Mouse (Mus musculus): Measurements from ENCODE around the gene Mbd3. TPM values are rescaled to one million over a fixed set of nuclear protein-coding genes. Genes with fewer than 3 reads are reported as not detected.

Gene Mbd3
- polyA plus RNA-seq, 1 experiment from 2014 or later, result 174 TPM

GRCm38 (mm10) chr10:80356737-80357136 is 42.6 kb downstream of the Mbd3 start:
- peak overlapping the region; percentile 71 for H3K4me2 ChIP-seq (ENCODE audit: low read length)
- H3K4me3 ChIP-seq (ENCODE audit: low read depth, low read length), result peak overlapping the region; percentile 44
- peak; percentile 16; the same call in 1 of the 2 replicates for ATAC-seq
- peaks cover 12% of the 10 kb centered on the region for H3K4me1 ChIP-seq (ENCODE audit: control insufficient read depth, insufficient read depth, low read length)
- H3K9ac ChIP-seq (ENCODE audit: low read depth, low read length), result peak overlapping the region; percentile 56
- under 1% methylated on average over 34 of the region's 34 CpGs for WGBS
- H3K27me3 ChIP-seq (ENCODE audit: control insufficient read depth, insufficient read depth, low read depth, low read length), result peaks cover 62% of the 10 kb centered on the region
- no peak overlapping the region for H3K27ac ChIP-seq (ENCODE audit: low read length)
- no peaks in the 10 kb centered on the region for H3K36me3 ChIP-seq (ENCODE audit: control insufficient read depth, insufficient read depth, low read length)
- no peaks in the 10 kb centered on the region for H3K9me3 ChIP-seq (replicated peaks; ENCODE audit: control insufficient read depth, low read length, poor library complexity, severe bottlenecking)

DNA sequence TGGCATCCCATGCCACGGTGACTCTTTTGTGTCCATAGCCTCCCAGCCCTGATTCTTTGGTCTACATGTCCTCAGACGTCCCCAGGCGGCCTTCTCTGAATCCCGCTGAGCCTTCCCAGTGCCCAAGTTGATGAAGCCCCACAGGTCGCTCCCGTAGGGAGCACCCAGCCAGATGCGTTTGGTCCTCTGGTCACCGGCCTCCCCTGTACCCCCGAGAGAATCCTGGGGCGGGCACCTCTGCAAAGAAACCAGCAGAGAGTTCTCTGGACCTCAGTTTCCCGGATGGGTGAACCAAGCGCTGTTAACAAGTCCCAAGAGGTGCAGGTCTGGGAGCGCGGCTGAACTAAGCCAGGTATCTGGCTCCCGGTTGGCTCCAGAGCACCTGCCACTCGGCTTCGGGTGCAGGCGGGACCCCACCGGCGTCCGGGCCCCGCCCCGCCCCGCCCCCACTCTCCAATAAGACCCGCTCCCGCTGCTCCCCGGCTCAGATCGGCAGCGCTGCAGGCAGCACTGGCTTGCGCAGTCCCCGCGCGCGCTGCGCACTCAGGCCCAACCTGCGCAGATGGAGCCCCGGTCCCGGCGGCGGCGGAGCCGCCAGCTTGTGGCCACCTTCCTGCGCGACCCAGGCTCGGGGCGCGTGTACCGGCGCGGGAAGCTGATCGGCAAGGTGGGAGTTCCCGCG is 43.2 kb downstream of the Mbd3 start, which contains the start of gene Plk5:
Plk5 (plus strand) TSS at position 459 of the 682 bp plus-strand sequence.
- H3K27me3 ChIP-seq (ENCODE audit: control insufficient read depth, insufficient read depth, low read depth, low read length), result peaks cover 62% of the 10 kb centered on the region
- H3K9me3 ChIP-seq (replicated peaks; ENCODE audit: control insufficient read depth, low read length, poor library complexity, severe bottlenecking), result no peaks in the 10 kb centered on the region
- WGBS, result under 1% methylated on average over 51 of the region's 53 CpGs
- H3K36me3 ChIP-seq (ENCODE audit: control insufficient read depth, insufficient read depth, low read length), result no peaks in the 10 kb centered on the region
- peak within 1 kb of the TSS; percentile 71 for H3K4me2 ChIP-seq (ENCODE audit: low read length)
- peak within 1 kb of the TSS; percentile 44 for H3K4me3 ChIP-seq (ENCODE audit: low read depth, low read length)
- H3K4me1 ChIP-seq (ENCODE audit: control insufficient read depth, insufficient read depth, low read length), result peaks cover 12% of the 10 kb centered on the region
- ATAC-seq, result no peak
- peak within 1 kb of the TSS; percentile 56 for H3K9ac ChIP-seq (ENCODE audit: low read depth, low read length)
- H3K27ac ChIP-seq (ENCODE audit: low read length), result no peak within 1 kb of the TSS

- Histone ChIP-seq H3K4me2 (ENCODE audit: low read length) (no peak overlapping the region), H3K4me3 (ENCODE audit: low read depth, low read length) (no peak overlapping the region)
- WGBS, result 8% methylated on average over 7 of the region's 9 CpGs
Measured at GRCm38 (mm10) chr10:80355431-80355830, 43.9 kb downstream of the Mbd3 start.

GRCm38 (mm10) chr10:80352727-80353126 is 46.6 kb downstream of the Mbd3 start:
- ATAC-seq, result no peak
- H3K4me3 ChIP-seq (ENCODE audit: low read depth, low read length), result no peak overlapping the region
- H3K9ac ChIP-seq (ENCODE audit: low read depth, low read length), result no peak overlapping the region
- WGBS, result 62% methylated on average over 8 of the region's 8 CpGs
- no peaks in the 10 kb centered on the region for H3K36me3 ChIP-seq (ENCODE audit: control insufficient read depth, insufficient read depth, low read length)
- peaks cover 12% of the 10 kb centered on the region for H3K4me1 ChIP-seq (ENCODE audit: control insufficient read depth, insufficient read depth, low read length)
- peaks cover 84% of the 10 kb centered on the region for H3K27me3 ChIP-seq (ENCODE audit: control insufficient read depth, insufficient read depth, low read depth, low read length)
- H3K4me2 ChIP-seq (ENCODE audit: low read length), result no peak overlapping the region
- no peak overlapping the region for H3K27ac ChIP-seq (ENCODE audit: low read length)
- H3K9me3 ChIP-seq (replicated peaks; ENCODE audit: control insufficient read depth, low read length, poor library complexity, severe bottlenecking), result no peaks in the 10 kb centered on the region

More at GRCm38 (mm10) chr10:80355431-80355830, 43.9 kb downstream of the Mbd3 start:
- H3K27ac ChIP-seq (ENCODE audit: low read length), result no peak overlapping the region
- no peaks in the 10 kb centered on the region for H3K36me3 ChIP-seq (ENCODE audit: control insufficient read depth, insufficient read depth, low read length)
- H3K9me3 ChIP-seq (replicated peaks; ENCODE audit: control insufficient read depth, low read length, poor library complexity, severe bottlenecking), result no peaks in the 10 kb centered on the region
- ATAC-seq, result no peak
- H3K9ac ChIP-seq (ENCODE audit: low read depth, low read length), result no peak overlapping the region
- H3K4me1 ChIP-seq (ENCODE audit: control insufficient read depth, insufficient read depth, low read length), result peaks cover 12% of the 10 kb centered on the region
- peaks cover 69% of the 10 kb centered on the region for H3K27me3 ChIP-seq (ENCODE audit: control insufficient read depth, insufficient read depth, low read depth, low read length)

GRCm38 (mm10) chr10:80351896-80352295 is 47.5 kb downstream of the Mbd3 start:
- Histone ChIP-seq H3K36me3 (ENCODE audit: control insufficient read depth, insufficient read depth, low read length) (no peaks in the 10 kb centered on the region), H3K4me1 (ENCODE audit: control insufficient read depth, insufficient read depth, low read length) (peaks cover 11% of the 10 kb centered on the region), H3K9ac (ENCODE audit: low read depth, low read length) (no peak overlapping the region), H3K4me2 (ENCODE audit: low read length) (no peak overlapping the region), H3K27me3 (ENCODE audit: control insufficient read depth, insufficient read depth, low read depth, low read length) (peaks cover 82% of the 10 kb centered on the region), H3K27ac (ENCODE audit: low read length) (no peak overlapping the region), H3K9me3 (replicated peaks; ENCODE audit: control insufficient read depth, low read length, poor library complexity, severe bottlenecking) (no peaks in the 10 kb centered on the region), H3K4me3 (ENCODE audit: low read depth, low read length) (no peak overlapping the region)
- 19% methylated on average over 11 of the region's 11 CpGs for WGBS
- ATAC-seq, result no peak

DNA sequence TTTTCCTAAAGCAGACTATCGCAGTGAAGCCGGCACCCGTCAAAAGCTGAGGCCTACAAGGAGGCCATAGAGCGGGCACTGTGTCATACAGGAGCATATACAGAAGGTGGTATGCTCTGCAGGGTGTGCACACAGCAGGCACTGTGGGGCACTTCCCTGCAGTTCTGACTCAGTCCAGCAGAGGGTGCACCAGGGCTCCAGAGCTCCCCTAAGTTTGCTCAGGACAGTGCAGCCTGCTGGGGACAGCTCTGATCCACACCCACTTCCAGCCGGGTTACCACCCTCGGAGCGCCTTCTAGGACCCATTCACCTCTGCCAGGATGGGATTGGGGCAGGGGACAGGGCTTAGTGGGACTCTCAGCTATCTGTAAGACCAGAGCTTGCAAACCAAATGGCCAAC is 49.1 kb downstream of the Mbd3 start:
- WGBS, result 3% methylated on average over 7 of the region's 7 CpGs
- Histone ChIP-seq H3K9me3 (replicated peaks; ENCODE audit: control insufficient read depth, low read length, poor library complexity, severe bottlenecking) (no peaks in the 10 kb centered on the region), H3K4me2 (ENCODE audit: low read length) (no peak overlapping the region), H3K27ac (ENCODE audit: low read length) (no peak overlapping the region), H3K4me3 (ENCODE audit: low read depth, low read length) (no peak overlapping the region), H3K36me3 (ENCODE audit: control insufficient read depth, insufficient read depth, low read length) (no peaks in the 10 kb centered on the region), H3K27me3 (ENCODE audit: control insufficient read depth, insufficient read depth, low read depth, low read length) (peaks cover 76% of the 10 kb centered on the region), H3K4me1 (ENCODE audit: control insufficient read depth, insufficient read depth, low read length) (no peaks in the 10 kb centered on the region), H3K9ac (ENCODE audit: low read depth, low read length) (no peak overlapping the region)
- peak; percentile 69 for ATAC-seq

GRCm38 (mm10) chr10:80348981-80349380 is 50.4 kb downstream of the Mbd3 start:
- no peak overlapping the region for H3K27ac ChIP-seq (ENCODE audit: low read length)
- no peaks in the 10 kb centered on the region for H3K9me3 ChIP-seq (replicated peaks; ENCODE audit: control insufficient read depth, low read length, poor library complexity, severe bottlenecking)
- H3K4me2 ChIP-seq (ENCODE audit: low read length), result no peak overlapping the region
- H3K9ac ChIP-seq (ENCODE audit: low read depth, low read length), result no peak overlapping the region
- no peaks in the 10 kb centered on the region for H3K36me3 ChIP-seq (ENCODE audit: control insufficient read depth, insufficient read depth, low read length)
- 9% methylated on average over 25 of the region's 26 CpGs for WGBS
- peaks cover 78% of the 10 kb centered on the region for H3K27me3 ChIP-seq (ENCODE audit: control insufficient read depth, insufficient read depth, low read depth, low read length)
- no peaks in the 10 kb centered on the region for H3K4me1 ChIP-seq (ENCODE audit: control insufficient read depth, insufficient read depth, low read length)
- ATAC-seq, result no peak
- no peak overlapping the region for H3K4me3 ChIP-seq (ENCODE audit: low read depth, low read length)

DNA sequence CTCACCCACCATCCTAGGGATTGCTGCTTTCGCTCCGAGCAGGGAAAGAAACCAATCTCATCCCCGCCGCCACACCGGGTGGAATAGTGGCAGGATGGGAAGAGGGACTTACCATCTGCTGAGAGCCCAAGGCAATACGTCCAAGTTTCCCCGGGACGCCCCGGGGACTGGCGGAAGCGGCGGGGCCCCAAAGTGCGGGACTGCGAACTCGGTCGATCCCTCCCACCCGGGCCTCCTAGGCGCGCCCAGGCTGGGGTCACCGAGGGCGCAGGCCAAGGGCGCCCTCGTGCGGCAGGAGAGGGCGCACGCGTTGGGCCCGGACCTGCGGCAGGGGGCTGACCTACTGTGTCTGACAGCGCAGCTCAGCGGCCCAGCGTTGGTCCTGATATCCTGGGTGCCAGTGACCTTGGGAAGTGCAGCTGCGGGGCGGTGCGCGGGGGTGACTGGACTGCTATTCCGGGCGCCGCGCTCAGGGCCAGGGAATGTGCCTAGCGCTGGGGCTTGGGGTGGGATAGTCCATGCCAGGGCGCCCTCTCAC is 51.0 kb downstream of the Mbd3 start, which contains the start of gene Adamtsl5:
Adamtsl5 (minus strand) TSS at position 169 of the 538 bp plus-strand sequence.
- Histone ChIP-seq H3K4me2 (ENCODE audit: low read length) (peak within 1 kb of the TSS; percentile 32; the same call in 1 of the 2 replicates), H3K36me3 (ENCODE audit: control insufficient read depth, insufficient read depth, low read length) (no peaks in the 10 kb centered on the region), H3K27me3 (ENCODE audit: control insufficient read depth, insufficient read depth, low read depth, low read length) (peaks cover 81% of the 10 kb centered on the region), H3K9ac (ENCODE audit: low read depth, low read length) (no peak within 1 kb of the TSS), H3K9me3 (replicated peaks; ENCODE audit: control insufficient read depth, low read length, poor library complexity, severe bottlenecking) (no peaks in the 10 kb centered on the region), H3K4me1 (ENCODE audit: control insufficient read depth, insufficient read depth, low read length) (peaks cover under 1% of the 10 kb centered on the region; the same call in 1 of the 2 replicates), H3K4me3 (ENCODE audit: low read depth, low read length) (no peak within 1 kb of the TSS; the same call in 1 of the 2 replicates), H3K27ac (ENCODE audit: low read length) (no peak within 1 kb of the TSS)
- under 1% methylated on average over 38 of the region's 42 CpGs for WGBS
- no peak; the same call in 1 of the 2 replicates for ATAC-seq

DNA sequence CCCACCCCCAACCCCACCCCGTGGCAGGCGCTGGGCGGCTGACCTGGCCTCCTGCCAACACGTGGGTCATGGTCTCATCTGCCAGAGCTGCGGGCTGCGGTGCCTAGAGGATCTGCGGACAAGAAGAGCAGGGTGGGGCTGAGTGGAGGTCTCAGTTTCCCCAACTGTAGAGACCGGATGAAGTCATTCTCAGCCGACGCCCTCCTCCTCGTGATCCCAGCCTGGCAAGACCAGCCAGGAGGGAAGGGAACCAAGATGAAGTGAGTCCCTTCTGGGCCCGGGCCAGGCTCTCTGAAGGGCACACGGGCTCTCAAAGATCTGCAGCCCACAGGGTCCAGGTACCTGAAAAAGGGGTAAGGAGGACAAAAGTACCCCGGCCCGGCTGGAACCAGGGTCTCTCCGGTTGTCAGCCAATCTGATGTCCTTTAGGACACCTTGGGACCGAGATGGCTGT is 51.8 kb downstream of the Mbd3 start:
- WGBS, result 13% methylated on average over 17 of the region's 17 CpGs

More for the DNA sequence above, 51.8 kb downstream of the Mbd3 start:
- no peaks in the 10 kb centered on the region for H3K9me3 ChIP-seq (replicated peaks; ENCODE audit: control insufficient read depth, low read length, poor library complexity, severe bottlenecking)
- no peak overlapping the region for H3K4me2 ChIP-seq (ENCODE audit: low read length)
- H3K27me3 ChIP-seq (ENCODE audit: control insufficient read depth, insufficient read depth, low read depth, low read length), result peaks cover 82% of the 10 kb centered on the region
- peaks cover 6% of the 10 kb centered on the region for H3K4me1 ChIP-seq (ENCODE audit: control insufficient read depth, insufficient read depth, low read length)
- no peak for ATAC-seq
- H3K4me3 ChIP-seq (ENCODE audit: low read depth, low read length), result no peak overlapping the region; the same call in 1 of the 2 replicates
- H3K27ac ChIP-seq (ENCODE audit: low read length), result no peak overlapping the region
- H3K36me3 ChIP-seq (ENCODE audit: control insufficient read depth, insufficient read depth, low read length), result no peaks in the 10 kb centered on the region
- H3K9ac ChIP-seq (ENCODE audit: low read depth, low read length), result no peak overlapping the region
